Mouse (Mus musculus) MEL (cell line): ENCODE data around the gene Papola.

ENCODE experiments used
- EP300 ChIP-seq, 2 experiments: IDR thresholded peaks; 2 replicates each; pipeline ENCODE4 v1.6.1; 2011; ENCODE audit warnings: improper control_type of control experiment in 2 of 2, low read length in 2 of 2, low read depth in 1 of 2, mild to moderate bottlenecking in 1 of 2
- HCFC1 ChIP-seq: IDR thresholded peaks from 2 replicates; pipeline ENCODE4 v1.6.1; 2012; ENCODE audit warnings: low read depth, mild to moderate bottlenecking, inconsistent platforms, low read length, improper control_type of control experiment, moderate library complexity
- MAFK ChIP-seq: IDR thresholded peaks from 2 replicates; pipeline ENCODE4 v1.6.1; 2011; ENCODE audit warnings: low read depth, mild to moderate bottlenecking, low read length, improper control_type of control experiment, borderline replicate concordance
- MAX ChIP-seq: IDR thresholded peaks from 2 replicates; pipeline ENCODE4 v1.6.1; 2011; ENCODE audit warnings: low read length, improper control_type of control experiment
- POLR2A ChIP-seq, 2 experiments: IDR thresholded peaks; 2 replicates each; pipeline ENCODE4 v1.6.1; 2011 to 2012; ENCODE audit warnings: low read length in 2 of 2, mild to moderate bottlenecking in 2 of 2, control low read depth in 1 of 2, improper control_type of control experiment in 1 of 2, low read depth in 1 of 2, moderate library complexity in 1 of 2; ENCODE audit not compliant: control insufficient read depth in 1 of 2, insufficient read depth in 1 of 2, poor library complexity in 1 of 2
- POLR2AphosphoS5 ChIP-seq: IDR thresholded peaks from 2 replicates; pipeline ENCODE4 v1.6.1; 2012; ENCODE audit warnings: low read depth, borderline replicate concordance, mild to moderate bottlenecking, inconsistent platforms, low read length, moderate library complexity, mixed read lengths
- SIN3A ChIP-seq: IDR thresholded peaks from 2 replicates; pipeline ENCODE4 v1.6.1; 2012; ENCODE audit warnings: low read length, improper control_type of control experiment, inconsistent platforms
- TAL1 ChIP-seq: IDR thresholded peaks from 2 replicates; pipeline ENCODE4 v1.6.1; 2012; ENCODE audit warnings: mild to moderate bottlenecking, inconsistent platforms, low read length, moderate library complexity, mixed read lengths
- TBP ChIP-seq: IDR thresholded peaks from 2 replicates; pipeline ENCODE4 v1.8.0; 2011; ENCODE audit warnings: low read depth, low read length, improper control_type of control experiment
- USF1 ChIP-seq: IDR thresholded peaks from 2 replicates; pipeline ENCODE4 v1.6.1; 2014; ENCODE audit warnings: low read depth, mild to moderate bottlenecking, inconsistent platforms, low read length, improper control_type of control experiment, moderate library complexity
- ZKSCAN1 ChIP-seq: IDR thresholded peaks from 2 replicates; pipeline ENCODE4 v1.6.1; 2012; ENCODE audit warnings: low read depth, mild to moderate bottlenecking, inconsistent platforms, low read length, improper control_type of control experiment, moderate library complexity
- ZMIZ1 ChIP-seq: IDR thresholded peaks from 2 replicates; pipeline ENCODE4 v1.6.1; 2012; ENCODE audit warnings: low read depth, mild to moderate bottlenecking, inconsistent platforms, low read length, improper control_type of control experiment, moderate library complexity

DNA sequence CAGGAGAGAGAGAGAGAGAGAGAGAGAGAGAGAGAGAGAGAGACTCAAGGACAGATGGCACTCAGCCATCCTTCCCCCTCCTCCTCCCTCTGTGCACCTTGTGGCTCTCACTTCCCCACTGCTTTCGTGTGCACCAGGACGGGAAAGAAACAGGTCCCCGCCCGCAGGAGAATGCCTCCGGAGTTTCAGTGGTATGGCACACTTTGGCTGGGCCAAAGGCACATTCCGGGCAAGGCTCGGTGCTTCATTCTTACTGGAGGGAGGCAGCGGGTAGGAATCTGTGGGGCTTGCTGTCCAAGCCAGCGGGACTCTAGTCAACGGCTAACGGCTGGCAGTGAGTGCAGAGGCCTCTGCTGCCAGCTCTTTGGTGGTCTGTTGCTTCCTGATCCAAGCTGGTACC, 92.0 kb downstream of the Papola start:
- TF ChIP-seq POLR2AphosphoS5 = no peak
- no peak for TF ChIP-seq POLR2A (IDR thresholded peaks at IDR 0.05; ENCODE audit: control insufficient read depth in 1 of 2, insufficient read depth in 1 of 2, low read depth in 1 of 2, low read length in 2 of 2, poor library complexity in 1 of 2)
- no peak for TF ChIP-seq SIN3A
- no peak for TF ChIP-seq MAFK
- TF ChIP-seq MAX = no peak
- TF ChIP-seq HCFC1 = no peak
- TF ChIP-seq EP300 (IDR thresholded peaks at IDR 0.05; ENCODE audit: low read depth in 1 of 2, low read length in 2 of 2) = no peak
- TF ChIP-seq ZKSCAN1 = no peak
- no peak for TF ChIP-seq USF1
- no peak for TF ChIP-seq ZMIZ1
- TF ChIP-seq TAL1 = no peak
- TF ChIP-seq TBP = no peak
